Mouse (Mus musculus) forebrain, embryonic 11.5 days (tissue): ENCODE measurements around the gene Golga1. TPM values are rescaled to one million over a fixed set of nuclear protein-coding genes. Genes with fewer than 3 reads are reported as not detected.

Experiments used
- ATAC-seq: fragments of 200-750 bp; cut with Nextera tagmentation; replicated peaks from 2 replicates; pipeline ENCODE4 v1.8.0; 2017; ENCODE audit warnings: moderate TSS enrichment; ENCODE audit not compliant: low FRiP score
- DNase-seq: peaks from one replicate; pipeline ENCODE4 v3.0.0-alpha.2; 2017; ENCODE audit warnings: low spot score
- H3K27ac ChIP-seq: fragments of 300-500 bp; sonication (generic); 2 replicates; pipeline ENCODE4 v1.5.1; 2014; ENCODE audit warnings: low read depth, low read length
- H3K27me3 ChIP-seq: fragments of 300-500 bp; sonication (generic); 2 replicates; pipeline ENCODE4 v1.6.1; 2014; ENCODE audit warnings: mild to moderate bottlenecking, low read length, mixed read lengths; ENCODE audit not compliant: control insufficient read depth, insufficient read depth
- H3K36me3 ChIP-seq: fragments of 300-500 bp; sonication (generic); 2 replicates; pipeline ENCODE4 v1.6.1; 2014; ENCODE audit warnings: mild to moderate bottlenecking, low read length, moderate library complexity, mixed read lengths; ENCODE audit not compliant: control insufficient read depth, insufficient read depth
- H3K4me1 ChIP-seq: fragments of 300-500 bp; sonication (generic); replicated peaks from 2 replicates; pipeline ENCODE4 v1.6.1; 2014; ENCODE audit warnings: low read length, mixed read lengths; ENCODE audit not compliant: control insufficient read depth, insufficient read depth
- H3K4me2 ChIP-seq: fragments of 300-500 bp; sonication (generic); 2 replicates; pipeline ENCODE4 v1.6.1; 2014; ENCODE audit warnings: low read depth, mild to moderate bottlenecking, low read length, moderate library complexity, mixed read lengths; ENCODE audit not compliant: severe bottlenecking
- H3K4me3 ChIP-seq: fragments of 300-500 bp; sonication (generic); 2 replicates; pipeline ENCODE4 v1.5.1; 2014; ENCODE audit warnings: low read depth, low read length
- H3K9ac ChIP-seq: fragments of 300-500 bp; sonication (generic); 2 replicates; pipeline ENCODE4 v1.6.1; 2014; ENCODE audit warnings: low read length
- H3K9me3 ChIP-seq: fragments of 300-500 bp; sonication (generic); 2 replicates; pipeline ENCODE4 v1.6.1; 2016; ENCODE audit warnings: low read length, mixed read lengths; ENCODE audit not compliant: control insufficient read depth
- WGBS: fragments of 180-500 bp; shearing (Covaris S2); extraction: QIAGEN DNeasy Blood & Tissue Kit; methylation state at CpG from one replicate; pipeline ENCODE4 v1.1.7; 2014; 5-methylcytosine and 5-hydroxymethylcytosine counted together
- polyA plus RNA-seq: library from polyadenylated mRNA; unstranded; fragments of >200 nt; fragmentation: Nextera tagmentation; extraction: Ambion mirVana; gene quantifications from 2 replicates; pipeline ENCODE4 v1.2.1, GENCODE M21; 2014

The Golga1 gene
- polyA plus RNA-seq, 1 experiment from 2014 or later: 34.4 TPM

- no peaks in the 10 kb centered on the region for H3K36me3 ChIP-seq
- no peak overlapping the region for H3K9ac ChIP-seq
- DNase-seq (no peak), ATAC-seq (no peak)
- no peaks in the 10 kb centered on the region for H3K27me3 ChIP-seq
- no peaks in the 10 kb centered on the region for H3K4me1 ChIP-seq
- H3K9me3 ChIP-seq: no peaks in the 10 kb centered on the region
- H3K4me3 ChIP-seq: no peak overlapping the region
- WGBS: 64% methylated on average over 1 of the region's 1 CpGs
- H3K27ac ChIP-seq: no peak overlapping the region
- H3K4me2 ChIP-seq: no peak overlapping the region
These were observed 3.8 kb upstream of the Golga1 start for GRCm38 (mm10) chr2:39069096-39069495.

- Histone ChIP-seq H3K27me3 (no peaks in the 10 kb centered on the region), H3K4me3 (peak overlapping the region; percentile 65), H3K27ac (peak overlapping the region; percentile 63), H3K4me1 (no peaks in the 10 kb centered on the region), H3K4me2 (peak overlapping the region; percentile 80), H3K9me3 (no peaks in the 10 kb centered on the region), H3K9ac (peak overlapping the region; percentile 77), H3K36me3 (no peaks in the 10 kb centered on the region; the same call in 1 of the 2 replicates)
- DNase-seq (no peak), ATAC-seq (peak; percentile 31)
- 7% methylated on average over 25 of the region's 25 CpGs for WGBS
These were observed 498 bp downstream of the Golga1 start for GRCm38 (mm10) chr2:39064687-39065399.

GRCm38 (mm10) chr2:39048515-39048914, 16.8 kb downstream of the Golga1 start:
- WGBS: 95% methylated on average over 1 of the region's 1 CpGs
- no peak for ATAC-seq
- DNase-seq: no peak
- Histone ChIP-seq H3K27me3 (no peaks in the 10 kb centered on the region), H3K4me3 (no peak overlapping the region), H3K36me3 (peaks cover 5% of the 10 kb centered on the region; the same call in 1 of the 2 replicates), H3K27ac (no peak overlapping the region), H3K9me3 (no peaks in the 10 kb centered on the region), H3K9ac (no peak overlapping the region), H3K4me1 (no peaks in the 10 kb centered on the region), H3K4me2 (no peak overlapping the region)

- no peak overlapping the region for H3K27ac ChIP-seq
- H3K27me3 ChIP-seq: no peaks in the 10 kb centered on the region
- no peak overlapping the region for H3K4me3 ChIP-seq
- no peaks in the 10 kb centered on the region for H3K9me3 ChIP-seq
- H3K4me2 ChIP-seq: no peak overlapping the region
- H3K4me1 ChIP-seq: no peaks in the 10 kb centered on the region
- no peak for ATAC-seq
- peaks cover 10% of the 10 kb centered on the region for H3K36me3 ChIP-seq
- WGBS: 88% methylated on average over 1 of the region's 1 CpGs
- no peak for DNase-seq
- no peak overlapping the region for H3K9ac ChIP-seq
These were observed 25.1 kb downstream of the Golga1 start for GRCm38 (mm10) chr2:39040215-39040614.

- Histone ChIP-seq H3K9me3 (no peaks in the 10 kb centered on the region), H3K4me1 (no peaks in the 10 kb centered on the region), H3K9ac (no peak overlapping the region), H3K27ac (no peak overlapping the region), H3K27me3 (no peaks in the 10 kb centered on the region), H3K36me3 (peaks cover 6% of the 10 kb centered on the region), H3K4me2 (no peak overlapping the region), H3K4me3 (no peak overlapping the region)
- 96% methylated on average over 1 of the region's 1 CpGs for WGBS
- ATAC-seq (no peak), DNase-seq (no peak)
These were observed 33.7 kb downstream of the Golga1 start for GRCm38 (mm10) chr2:39031611-39032010.

GRCm38 (mm10) chr2:39020004-39020403, 45.3 kb downstream of the Golga1 start:
- ATAC-seq (no peak), DNase-seq (no peak)
- Histone ChIP-seq H3K4me2 (no peak overlapping the region), H3K4me3 (no peak overlapping the region), H3K9me3 (no peaks in the 10 kb centered on the region), H3K36me3 (peaks cover 9% of the 10 kb centered on the region; the same call in 1 of the 2 replicates), H3K4me1 (no peaks in the 10 kb centered on the region), H3K27me3 (no peaks in the 10 kb centered on the region), H3K27ac (no peak overlapping the region), H3K9ac (no peak overlapping the region)
- 100% methylated on average over 1 of the region's 1 CpGs for WGBS

GRCm38 (mm10) chr2:39016581-39016980, 48.8 kb downstream of the Golga1 start:
- Histone ChIP-seq H3K27ac (no peak overlapping the region), H3K4me1 (no peaks in the 10 kb centered on the region), H3K36me3 (peaks cover 2% of the 10 kb centered on the region; the same call in 1 of the 2 replicates), H3K4me2 (no peak overlapping the region), H3K27me3 (no peaks in the 10 kb centered on the region), H3K9ac (no peak overlapping the region), H3K4me3 (no peak overlapping the region), H3K9me3 (no peaks in the 10 kb centered on the region)
- DNase-seq (no peak), ATAC-seq (no peak)
- 85% methylated on average over 3 of the region's 3 CpGs for WGBS

GRCm38 (mm10) chr2:39012768-39013279, 52.5 kb downstream of the Golga1 start:
- 90% methylated on average over 7 of the region's 7 CpGs for WGBS
- H3K4me2 ChIP-seq: no peak overlapping the region
- ATAC-seq: no peak
- no peaks in the 10 kb centered on the region for H3K27me3 ChIP-seq
- no peaks in the 10 kb centered on the region for H3K9me3 ChIP-seq
- no peak overlapping the region for H3K4me3 ChIP-seq
- H3K4me1 ChIP-seq: peaks cover 5% of the 10 kb centered on the region; the same call in 1 of the 2 replicates
- peaks cover 2% of the 10 kb centered on the region; the same call in 1 of the 2 replicates for H3K36me3 ChIP-seq
- no peak overlapping the region for H3K9ac ChIP-seq
- no peak for DNase-seq
- no peak overlapping the region for H3K27ac ChIP-seq

- H3K27ac ChIP-seq: no peak overlapping the region
- no peak overlapping the region for H3K9ac ChIP-seq
- no peak overlapping the region for H3K4me3 ChIP-seq
- no peak for DNase-seq
- no peak overlapping the region for H3K4me2 ChIP-seq
- WGBS: 92% methylated on average over 3 of the region's 3 CpGs
- H3K4me1 ChIP-seq: peaks cover 8% of the 10 kb centered on the region; the same call in 1 of the 2 replicates
- H3K9me3 ChIP-seq: no peaks in the 10 kb centered on the region
- no peak for ATAC-seq
- H3K27me3 ChIP-seq: no peaks in the 10 kb centered on the region
- peaks cover 2% of the 10 kb centered on the region; the same call in 1 of the 2 replicates for H3K36me3 ChIP-seq
These were observed 53.4 kb downstream of the Golga1 start for GRCm38 (mm10) chr2:39011971-39012370.
